In genomic region chr11:95982475-95982874, GRCm38 (mm10) we compare ENCODE assay signal across 8 mouse cellular contexts. TPM values are rescaled to one million over a fixed set of nuclear protein-coding genes. Genes with fewer than 3 reads are reported as not detected.
A peak's percentile ranks its signal among the peaks of the same experiment; 100 is the strongest.
DNase-seq lines count a peak whose midpoint lies in the region; ATAC-seq and TF ChIP-seq lines count a peak whose summit lies in the region.
"Had no signal": no experiment of that assay in that cellular context is flagged by ENCODE, and none has a peak within 500 bp of the region (broad histone marks: within the 10 kb centered on the region; RNA-seq: fewer than 3 reads in every experiment).

No protein-coding gene starts in this region.

- H3K36me3 ChIP-seq in E14TG2a.4 (ENCODE audit: insufficient read depth, low read length), result peaks cover 66% of the 10 kb centered on the region
- H3K36me3 ChIP-seq in ES-E14 (ENCODE audit: control insufficient read depth, insufficient read depth, low read length, poor library complexity, severe bottlenecking), result peaks cover 26% of the 10 kb centered on the region
- H3K36me3 ChIP-seq in liver, embryonic 13.5 days, result peaks cover 30% of the 10 kb centered on the region

- no peaks in the 10 kb centered on the region for H3K27me3 ChIP-seq in E14TG2a.4 (ENCODE audit: insufficient read depth, low read length)
- no peaks in the 10 kb centered on the region for H3K27me3 ChIP-seq in liver, embryonic 13.5 days

- peak overlapping the region; percentile 79 for H3K9ac ChIP-seq in ES-E14 (ENCODE audit: insufficient read depth, low read depth, low read length, poor library complexity, severe bottlenecking)
- H3K9ac ChIP-seq in liver, embryonic 13.5 days, result no peak overlapping the region

- no peak for TF ChIP-seq CTCF in E14TG2a.4 (conservative IDR thresholded peaks at IDR 0.05; ENCODE audit: low read length)

- WGBS in liver, embryonic 13.5 days (ENCODE audit: insufficient replicate concordance), result 70% methylated on average over 1 of the region's 1 CpGs

- DNase-seq in ES-E14 (ENCODE audit: low read depth, low spot score), result peak; percentile 95
- peak; percentile 39 for DNase-seq in heart, postnatal 4 days
- no peak for DNase-seq in liver, embryonic 13.5 days
- no peak for DNase-seq in thymus, postnatal 36 days
- no peak for DNase-seq in adrenal gland, postnatal 25 days
- no peak for DNase-seq in layer of hippocampus, postnatal 25 days (ENCODE audit: extremely low spot score in 1 of 2, low spot score in 1 of 2)
- DNase-seq: right cerebral cortex, postnatal 14 days had no signal

- in situ Hi-C loops in ES-E14 (cut with MboI; ENCODE audit: low sequenced_read_pairs in 2 of 2, unreplicated experiment in 2 of 2), result no loop called here

- peak overlapping the region; percentile 97 for H3K27ac ChIP-seq in ES-E14 (ENCODE audit: insufficient read depth, low read depth, low read length, poor library complexity, severe bottlenecking)
- H3K27ac ChIP-seq in liver, embryonic 13.5 days, result peak overlapping the region; percentile 47

- H3K4me3 ChIP-seq in E14TG2a.4 (replicated peaks; ENCODE audit: low read length), result peak overlapping the region; percentile 90
- H3K4me3 ChIP-seq in ES-E14 (ENCODE audit: insufficient read depth in 1 of 2, low read depth in 1 of 2, low read length in 2 of 2, poor library complexity in 1 of 2, severe bottlenecking in 1 of 2), result peak overlapping the region; percentile 62 to 80
- no peak overlapping the region for H3K4me3 ChIP-seq in liver, embryonic 13.5 days (replicated peaks)

- peak overlapping the region; percentile 29 for H3K4me2 ChIP-seq in liver, embryonic 13.5 days

- H3K4me1 ChIP-seq in E14TG2a.4 (replicated peaks; ENCODE audit: low read depth, low read length) (peaks cover 93% of the 10 kb centered on the region), ES-E14 (ENCODE audit: control insufficient read depth in 2 of 2, insufficient read depth in 2 of 2, low read length in 2 of 2, poor library complexity in 1 of 2) (peaks cover 18 to 22% of the 10 kb centered on the region in 2 experiments)
- peaks cover 34% of the 10 kb centered on the region for H3K4me1 ChIP-seq in liver, embryonic 13.5 days (replicated peaks)

- H3K9me3 ChIP-seq in E14TG2a.4 (ENCODE audit: low read length) (no peaks in the 10 kb centered on the region), ES-E14 (ENCODE audit: control insufficient read depth, insufficient read depth, low read depth, low read length) (no peaks in the 10 kb centered on the region)
- no peaks in the 10 kb centered on the region for H3K9me3 ChIP-seq in liver, embryonic 13.5 days (replicated peaks)

- 0 out of 2 replicates have a peak, but pooled peaks have one; percentile 33 for ATAC-seq in liver, embryonic 13.5 days (ENCODE audit: low read depth)

TF ChIP-seq in ES-E14, 5 proteins besides CTCF, POLR2A, EP300 and RAD21:
- TF ChIP-seq MAFK (IDR thresholded peaks at IDR 0.05; ENCODE audit: insufficient read depth, low read depth, low read length), result peak; percentile 53; the same call in 1 of the 2 replicates
- no peak for TF ChIP-seq ZC3H11A (IDR thresholded peaks at IDR 0.05; ENCODE audit: borderline replicate concordance, low read depth, low read length)
TF ChIP-seq in ES-E14: peak in this region for 1.

RNA-seq across cellular contexts. Expression of gene Igf2bp1, which starts 23.3 kb away (rescaled TPM):
- 273 and 354 TPM in 2 replicates for total RNA-seq in ES-E14 (2012; rRNA removed)
- total RNA-seq in heart, postnatal 4 days (2021), result 10 to 100 TPM in 1 of 2 experiments, 1 to 10 TPM in 1; 6.3 to 10.6 TPM
- polyA plus RNA-seq in liver, embryonic 13.5 days (2015; fragmentation: Nextera tagmentation; extraction: Ambion mirVana), result 20.8 and 23.9 TPM in 2 replicates
- total RNA-seq in adrenal gland, postnatal 25 days (2021), result 3.9 and 5.1 TPM in 2 replicates
- under 1 TPM in 1 of 2 experiments, not detected in 1; 0.12 TPM for total RNA-seq in layer of hippocampus, postnatal 25 days (2021)

RNA-seq across cellular contexts. Expression of gene Gip, which starts 41.9 kb away (rescaled TPM):
- total RNA-seq in ES-E14 (2012; rRNA removed), result 0.89 and 1.5 TPM in 2 replicates
- total RNA-seq in heart, postnatal 4 days (2021), result not detected
- polyA plus RNA-seq in liver, embryonic 13.5 days (2015; fragmentation: Nextera tagmentation; extraction: Ambion mirVana), result not detected in 2 replicates
- not detected in 2 replicates for total RNA-seq in adrenal gland, postnatal 25 days (2021)
- total RNA-seq in layer of hippocampus, postnatal 25 days (2021), result not detected

RNA-seq across cellular contexts. Expression of gene Snf8, which starts 52.2 kb away (rescaled TPM):
- total RNA-seq in ES-E14 (2012; rRNA removed), result 51.5 and 79.4 TPM in 2 replicates
- 10 to 100 TPM; 60.9 to 62.7 TPM for total RNA-seq in heart, postnatal 4 days (2021)
- 87.0 and 88.9 TPM in 2 replicates for polyA plus RNA-seq in liver, embryonic 13.5 days (2015; fragmentation: Nextera tagmentation; extraction: Ambion mirVana)
- 85.0 and 87.0 TPM in 2 replicates for total RNA-seq in adrenal gland, postnatal 25 days (2021)
- total RNA-seq in layer of hippocampus, postnatal 25 days (2021), result 100 to 1,000 TPM in 1 of 2 experiments, 10 to 100 TPM in 1; 99.8 to 103 TPM

Comparison
In these comparisons a context has a peak if more than half of its experiments do, and no peak if none do; other contexts are left out.
1. DNase-seq: peak in ES-E14 (single experiment) and heart, postnatal 4 days (single experiment); none in liver, embryonic 13.5 days (single experiment), thymus, postnatal 36 days (0 of 2), adrenal gland, postnatal 25 days (single experiment) and layer of hippocampus, postnatal 25 days (0 of 2).
2. RNA of gene Igf2bp1, which starts 23.3 kb away (total RNA-seq): 273 to 354 TPM in ES-E14; 6.3 to 10.6 TPM in heart, postnatal 4 days, 3.9 to 5.1 TPM in adrenal gland, postnatal 25 days and 0.12 TPM in layer of hippocampus, postnatal 25 days; every median in the first group is over 10 times any median in the second.